Mouse (Mus musculus): ENCODE data around the gene Gm44511.
"Not testable (repeated sequence)": the region's sequence is repeated elsewhere in the genome, so short reads cannot be mapped to it uniquely, and the experiment has no call there.

DNA sequence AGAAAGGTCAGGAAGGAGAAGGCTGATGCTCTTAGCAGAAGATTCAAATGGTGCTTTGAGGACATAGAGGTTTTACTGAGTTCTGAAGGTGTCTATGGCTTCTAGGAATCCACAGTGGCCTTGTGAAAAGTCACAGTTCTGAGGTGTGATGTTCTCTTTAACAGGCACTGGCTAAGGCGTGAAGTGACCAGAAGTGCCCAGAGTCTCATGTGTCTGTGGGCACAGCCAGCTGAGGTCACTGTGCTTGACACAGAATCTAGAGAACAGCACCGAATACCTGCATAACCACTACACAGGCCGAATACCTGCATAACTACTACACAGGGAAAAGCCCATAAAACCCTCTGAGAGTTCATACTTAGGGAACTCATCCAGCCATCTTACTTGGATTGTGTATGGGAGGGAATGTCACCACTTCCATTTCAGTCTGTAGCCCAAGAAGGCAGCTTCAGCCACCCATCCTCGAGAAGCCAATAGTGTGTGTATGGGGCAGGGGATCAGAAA, 35.6 kb downstream of the Gm44511 start:
- TF ChIP-seq CTCF (IDR thresholded peaks at IDR 0.05; ENCODE audit: control insufficient read depth, insufficient read depth, insufficient replicate concordance, low read depth, low read length); POLR2A (IDR thresholded peaks at IDR 0.05; ENCODE audit: control insufficient read depth, low read depth, low read length): not testable (repeated sequence)

Measured in testis, adult 2 months (tissue).